Mouse (Mus musculus) intestine, postnatal 0 days (tissue): Measurements from ENCODE around the gene Wdr62. TPM values are rescaled to one million over a fixed set of nuclear protein-coding genes. Genes with fewer than 3 reads are reported as not detected.

Experiments
- ATAC-seq: fragments of 200-750 bp; cut with Nextera tagmentation; 2 replicates; pipeline ENCODE4 v1.8.0; 2017; ENCODE audit warnings: mild to moderate bottlenecking, moderate TSS enrichment, moderate library complexity
- H3K27ac ChIP-seq: fragments of 300-500 bp; sonication (generic); 2 replicates; pipeline ENCODE4 v1.5.1; 2014; ENCODE audit warnings: mild to moderate bottlenecking, low read depth, low read length, moderate library complexity
- H3K27me3 ChIP-seq: fragments of 300-500 bp; sonication (generic); replicated peaks from 2 replicates; pipeline ENCODE4 v1.6.1; 2014; ENCODE audit warnings: low read length, mixed read lengths; ENCODE audit not compliant: control insufficient read depth, insufficient read depth
- H3K36me3 ChIP-seq: fragments of 300-500 bp; sonication (generic); 2 replicates; pipeline ENCODE4 v1.6.1; 2014; ENCODE audit warnings: mild to moderate bottlenecking, moderate library complexity; ENCODE audit not compliant: control insufficient read depth, insufficient read depth
- H3K4me1 ChIP-seq: fragments of 300-500 bp; sonication (generic); replicated peaks from 2 replicates; pipeline ENCODE4 v1.6.1; 2014; ENCODE audit warnings: antibody characterized with exemption, low read length, mixed read lengths; ENCODE audit not compliant: control insufficient read depth, insufficient read depth
- H3K4me2 ChIP-seq: fragments of 300-500 bp; sonication (generic); replicated peaks from 2 replicates; pipeline ENCODE4 v1.6.1; 2014; ENCODE audit warnings: low read depth, mild to moderate bottlenecking, moderate library complexity
- H3K4me3 ChIP-seq: fragments of 300-500 bp; sonication (generic); 2 replicates; pipeline ENCODE4 v1.5.1; 2014; ENCODE audit warnings: low read depth, low read length
- H3K9ac ChIP-seq: fragments of 300-500 bp; sonication (generic); 2 replicates; pipeline ENCODE4 v1.6.1; 2014; ENCODE audit warnings: mild to moderate bottlenecking, low read depth, low read length
- H3K9me3 ChIP-seq: fragments of 300-500 bp; sonication (generic); 2 replicates; pipeline ENCODE4 v1.6.1; 2016; ENCODE audit warnings: mixed run types; ENCODE audit not compliant: control insufficient read depth
- CTCF ChIP-seq: sonication (generic); IDR thresholded peaks from 2 replicates; pipeline ENCODE4 v1.5.1; 2016; ENCODE audit warnings: low read depth, mild to moderate bottlenecking, control low read depth, antibody characterized with exemption, moderate library complexity
- WGBS: fragments of 180-500 bp; shearing (Covaris S2); extraction: QIAGEN DNeasy Blood & Tissue Kit; methylation state at CpG from one replicate; pipeline ENCODE4 v1.1.7; 2014; 5-methylcytosine and 5-hydroxymethylcytosine counted together
- polyA plus RNA-seq: library from polyadenylated mRNA; unstranded; fragments of >200 nt; fragmentation: Nextera tagmentation; extraction: Ambion mirVana; gene quantifications from 2 replicates; pipeline ENCODE4 v1.2.1, GENCODE M21; 2015

Wdr62 gene
- polyA plus RNA-seq, 1 experiment from 2014 or later: 3.5 TPM

DNA sequence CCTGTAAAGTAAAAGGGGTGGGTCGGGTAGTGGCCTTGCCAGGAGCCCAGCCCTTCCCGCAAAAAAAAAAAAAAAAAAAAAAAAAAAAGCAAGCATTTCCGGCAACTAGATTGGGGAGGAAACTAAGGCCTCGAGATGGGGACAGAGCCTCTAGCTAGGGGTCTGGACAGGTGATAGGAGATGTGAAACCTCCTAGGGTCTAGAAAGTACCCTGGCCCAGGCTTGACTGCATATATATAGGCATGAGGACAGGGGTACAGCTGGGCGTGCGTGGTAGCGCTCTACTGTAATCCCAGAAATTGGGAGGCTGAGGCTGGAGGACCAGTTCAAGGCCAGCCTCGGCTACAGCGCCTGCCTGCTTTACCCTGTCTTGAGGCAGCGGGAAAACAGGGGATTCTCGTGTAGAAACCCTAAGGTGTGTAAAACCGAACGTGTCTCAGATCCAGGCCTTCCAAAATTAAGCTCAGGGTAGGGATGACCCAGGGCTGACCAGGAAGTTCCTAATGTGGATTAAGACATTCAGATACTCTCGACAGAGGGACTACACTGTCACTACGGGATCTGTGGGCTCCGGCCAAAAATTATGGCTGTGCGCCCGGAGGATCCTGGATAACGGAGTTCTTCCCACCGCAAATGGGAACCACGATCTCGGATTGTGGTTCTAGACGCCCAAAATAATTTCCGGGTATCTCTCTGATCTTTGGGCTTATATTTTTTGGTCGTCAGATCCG, 86.0 kb downstream of the Wdr62 start:
- TF ChIP-seq CTCF: no peak
- Histone ChIP-seq H3K4me3 (peak overlapping the region; percentile 66), H3K4me2 (peak overlapping the region; percentile 86), H3K27ac (peak overlapping the region; percentile 89), H3K9me3 (no peaks in the 10 kb centered on the region), H3K4me1 (no peaks in the 10 kb centered on the region; the same call in 1 of the 2 replicates), H3K27me3 (no peaks in the 10 kb centered on the region), H3K9ac (peak overlapping the region; percentile 68), H3K36me3 (peaks cover 24% of the 10 kb centered on the region)
- peak; percentile 28 for ATAC-seq
- under 1% methylated on average over 26 of the region's 26 CpGs for WGBS

DNA sequence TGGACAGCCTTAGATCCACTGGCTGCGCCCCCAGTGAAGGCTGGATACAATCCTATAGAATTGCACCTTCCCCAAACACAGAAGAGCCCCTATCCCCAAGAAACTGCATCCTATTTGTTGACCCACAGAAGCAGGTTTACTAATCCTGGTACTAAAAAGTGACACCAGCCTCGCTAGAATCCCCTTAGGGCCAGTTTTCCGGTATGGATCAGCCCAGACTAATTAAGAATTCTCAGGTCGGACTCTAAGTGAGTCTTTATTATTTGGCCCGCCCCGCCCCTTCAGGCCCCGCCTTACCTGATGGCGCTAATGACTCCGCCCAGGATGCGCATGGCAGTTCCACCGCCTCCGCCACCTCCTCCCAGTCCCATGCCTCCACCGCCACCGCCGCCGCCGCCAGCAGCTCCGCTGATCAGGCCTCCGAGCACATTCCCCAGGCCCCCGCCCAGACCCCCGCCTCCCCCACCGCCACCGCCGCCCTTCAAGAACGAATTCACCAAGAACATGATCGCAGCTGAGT, 86.6 kb downstream of the Wdr62 start:
- TF ChIP-seq CTCF: no peak
- Histone ChIP-seq H3K9ac (peak overlapping the region; percentile 68), H3K4me3 (peak overlapping the region; percentile 66), H3K4me1 (no peaks in the 10 kb centered on the region; the same call in 1 of the 2 replicates), H3K27ac (peak overlapping the region; percentile 89), H3K9me3 (no peaks in the 10 kb centered on the region), H3K4me2 (peak overlapping the region; percentile 86), H3K36me3 (peaks cover 30% of the 10 kb centered on the region), H3K27me3 (no peaks in the 10 kb centered on the region)
- WGBS: 2% methylated on average over 26 of the region's 26 CpGs
- peak; percentile 53 for ATAC-seq

DNA sequence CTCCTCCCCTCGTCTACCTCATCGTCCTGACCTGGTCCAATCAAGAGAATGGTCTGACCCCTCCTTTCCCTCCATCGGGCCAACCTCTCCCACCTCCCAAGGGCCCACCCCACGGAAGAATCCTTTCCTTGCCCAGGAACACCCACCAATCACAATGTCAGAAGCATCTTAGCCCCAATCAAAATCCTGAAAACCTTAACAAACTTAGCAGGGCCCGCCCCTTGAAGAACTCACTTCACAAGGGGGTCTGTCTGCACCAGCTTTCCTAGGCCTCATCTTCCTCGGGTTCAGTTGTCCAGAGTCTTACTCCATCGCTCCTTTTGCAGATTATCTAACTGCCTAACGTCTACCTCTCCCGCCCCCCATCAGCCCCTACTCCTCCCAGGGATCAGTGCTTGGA, 87.2 kb downstream of the Wdr62 start:
- Histone ChIP-seq H3K4me3 (peak overlapping the region; percentile 66), H3K36me3 (peaks cover 36% of the 10 kb centered on the region), H3K9ac (no peak overlapping the region), H3K4me2 (peak overlapping the region; percentile 86), H3K4me1 (no peaks in the 10 kb centered on the region; the same call in 1 of the 2 replicates), H3K27me3 (no peaks in the 10 kb centered on the region), H3K27ac (no peak overlapping the region), H3K9me3 (no peaks in the 10 kb centered on the region)
- TF ChIP-seq CTCF: no peak
- no peak for ATAC-seq
- WGBS: 47% methylated on average over 9 of the region's 9 CpGs

DNA sequence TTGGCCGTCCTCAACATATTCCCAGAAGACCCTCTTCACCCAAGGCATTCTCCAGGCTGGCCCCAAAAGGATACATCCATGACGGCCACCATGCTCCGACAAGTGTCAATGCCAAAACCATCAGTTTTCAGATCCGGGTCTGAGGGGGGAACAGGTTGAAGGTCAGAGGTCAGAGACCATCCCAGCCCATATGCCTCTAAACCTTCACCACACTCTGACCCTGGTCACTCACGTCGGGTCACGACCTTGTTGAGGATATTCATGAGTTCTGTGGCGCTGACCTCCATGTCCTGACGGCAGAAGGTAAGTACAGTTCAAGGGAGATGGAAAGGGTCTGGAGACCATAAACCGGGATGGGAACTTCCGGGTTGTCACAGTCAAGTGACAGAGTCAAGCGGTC, 88.1 kb downstream of the Wdr62 start:
- H3K36me3 ChIP-seq: peaks cover 46% of the 10 kb centered on the region
- no peaks in the 10 kb centered on the region for H3K9me3 ChIP-seq
- no peak for TF ChIP-seq CTCF
- H3K4me1 ChIP-seq: no peaks in the 10 kb centered on the region; the same call in 1 of the 2 replicates
- H3K9ac ChIP-seq: no peak overlapping the region
- H3K4me3 ChIP-seq: no peak overlapping the region
- no peak overlapping the region for H3K27ac ChIP-seq
- WGBS: 89% methylated on average over 12 of the region's 12 CpGs
- no peaks in the 10 kb centered on the region for H3K27me3 ChIP-seq
- no peak overlapping the region for H3K4me2 ChIP-seq
- ATAC-seq: no peak

Other genes starting within 250 kb of the Wdr62 start
- gene Zfp14, start 229.0 kb downstream of the Wdr62 start, polyA plus RNA-seq: 0.93 and 1.0 TPM in 2 replicates
- gene Zfp82, start 207.5 kb downstream of the Wdr62 start, polyA plus RNA-seq: 1.2 and 1.7 TPM in 2 replicates
- not detected in 2 replicates for gene Gm26920, start 190.0 kb downstream of the Wdr62 start, polyA plus RNA-seq
- gene Zfp566, start 189.9 kb downstream of the Wdr62 start, polyA plus RNA-seq: 2.6 and 3.1 TPM in 2 replicates
- 32.5 and 34.3 TPM in 2 replicates for gene Zfp260, start 185.6 kb downstream of the Wdr62 start, polyA plus RNA-seq
- 1.7 and 2.4 TPM in 2 replicates for gene Zfp382, start 158.5 kb downstream of the Wdr62 start, polyA plus RNA-seq
- 3.1 and 3.8 TPM in 2 replicates for gene Zfp146, start 110.7 kb downstream of the Wdr62 start, polyA plus RNA-seq
- 54.1 and 60.2 TPM in 2 replicates for gene Cox7a1, start 96.3 kb downstream of the Wdr62 start, polyA plus RNA-seq
- gene Capns1, start 81.6 kb downstream of the Wdr62 start, polyA plus RNA-seq: 85.5 and 87.1 TPM in 2 replicates
- 84.6 and 91.2 TPM in 2 replicates for gene Polr2i, start 48.5 kb downstream of the Wdr62 start, polyA plus RNA-seq
- 159 and 160 TPM in 2 replicates for gene Tbcb, start 48.1 kb downstream of the Wdr62 start, polyA plus RNA-seq
- gene Ovol3, start 44.7 kb downstream of the Wdr62 start, polyA plus RNA-seq: not detected in 2 replicates
- gene Thap8, start 325 bp downstream of the Wdr62 start, polyA plus RNA-seq: 0.14 and 0.22 TPM in 2 replicates
- gene Clip3, start 11.3 kb upstream of the Wdr62 start, polyA plus RNA-seq: 8.6 and 9.7 TPM in 2 replicates
- 58.2 and 63.5 TPM in 2 replicates for gene Alkbh6, start 28.3 kb upstream of the Wdr62 start, polyA plus RNA-seq
- 12.5 and 16.3 TPM in 2 replicates for gene Syne4, start 34.4 kb upstream of the Wdr62 start, polyA plus RNA-seq
- not detected in 2 replicates for gene E130208F15Rik, start 41.3 kb upstream of the Wdr62 start, polyA plus RNA-seq
- 18.3 and 18.8 TPM in 2 replicates for gene Sdhaf1, start 43.5 kb upstream of the Wdr62 start, polyA plus RNA-seq
- 1.1 and 1.8 TPM in 2 replicates for gene Lrfn3, start 82.4 kb upstream of the Wdr62 start, polyA plus RNA-seq
- 60.0 and 63.6 TPM in 2 replicates for gene Tyrobp, start 133.3 kb upstream of the Wdr62 start, polyA plus RNA-seq
- gene Hcst, start 139.4 kb upstream of the Wdr62 start, polyA plus RNA-seq: 4.0 and 5.9 TPM in 2 replicates
- gene Nfkbid, start 141.3 kb upstream of the Wdr62 start, polyA plus RNA-seq: 1.2 and 1.3 TPM in 2 replicates
- gene Aplp1, start 165.1 kb upstream of the Wdr62 start, polyA plus RNA-seq: 28.2 and 30.1 TPM in 2 replicates
- 0.08 and 0.09 TPM in 2 replicates for gene Kirrel2, start 177.3 kb upstream of the Wdr62 start, polyA plus RNA-seq
- gene Nphs1, start 177.9 kb upstream of the Wdr62 start, polyA plus RNA-seq: 0.10 TPM in 1 of 2 replicates, not detected in the other
- 3.9 and 5.4 TPM in 2 replicates for gene Prodh2, start 213.2 kb upstream of the Wdr62 start, polyA plus RNA-seq